Mouse (Mus musculus): ENCODE results near the gene Hmgcl.
A peak's percentile ranks its signal among the peaks of the same experiment; 100 is the strongest.

DNA sequence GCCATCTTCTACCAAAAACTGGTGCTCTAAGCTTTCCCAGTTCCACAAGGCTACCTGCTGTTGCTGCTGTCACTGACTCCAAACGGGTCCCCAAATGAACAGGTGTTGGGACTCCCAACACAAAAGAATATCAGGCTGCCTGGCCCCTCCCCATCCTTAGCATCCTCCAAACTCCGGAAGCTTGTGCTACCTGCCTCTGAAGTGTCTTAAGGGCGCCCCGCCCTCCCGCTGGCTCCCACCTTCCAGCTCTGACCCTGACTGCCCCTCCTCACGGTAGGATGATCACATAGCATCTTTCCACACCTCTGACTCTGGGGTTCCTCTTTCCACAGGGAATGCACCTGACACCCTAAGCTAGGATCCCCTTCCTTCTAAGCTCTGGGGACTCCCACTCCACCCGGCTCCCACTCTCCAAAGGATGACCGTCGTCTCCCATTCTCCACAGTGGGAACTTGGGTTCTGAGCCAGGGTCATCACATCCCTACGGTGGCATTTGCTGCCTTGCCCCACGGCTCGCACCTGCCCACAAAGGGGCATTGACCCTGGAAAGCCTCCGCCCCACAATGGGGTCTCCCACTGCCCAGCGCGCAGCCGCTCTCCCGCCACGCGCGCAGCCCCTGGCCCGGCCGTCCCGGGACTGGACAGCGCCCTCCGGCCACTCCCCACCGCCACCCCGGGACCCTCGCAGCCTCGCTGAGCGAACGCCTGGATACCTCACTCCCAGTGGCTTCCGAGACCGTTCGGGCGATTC, 25.7 kb downstream of the Hmgcl start:
- TF ChIP-seq CTCF (IDR thresholded peaks at IDR 0.05; ENCODE audit: borderline replicate concordance, control insufficient read depth, extremely low read depth, insufficient read depth, low read length, poor library complexity) (peak; percentile 17; the same call in 1 of the 2 replicates), POLR2A (IDR thresholded peaks at IDR 0.05; ENCODE audit: control insufficient read depth, extremely low read depth, insufficient read depth, low read length, poor library complexity) (no peak)
